Mouse (Mus musculus) forebrain, embryonic 15.5 days (tissue): ENCODE measurements at regions not wholly inside any gene's neighbourhood (a gene's known extent, or its start where the extent isn't known, plus 50 kb on each side); places are given as distances from the start of the nearest gene placed in this dataset.

ENCODE experiments used
- ATAC-seq: fragments of 200-750 bp; cut with Nextera tagmentation; replicated peaks from 2 replicates; pipeline ENCODE4 v1.8.0; 2017; ENCODE audit warnings: mild to moderate bottlenecking, moderate TSS enrichment, moderate library complexity
- H3K27ac ChIP-seq: fragments of 300-500 bp; sonication (generic); replicated peaks from 2 replicates; pipeline ENCODE4 v1.5.1; 2015; ENCODE audit warnings: mild to moderate bottlenecking, inconsistent platforms
- H3K27me3 ChIP-seq: fragments of 300-500 bp; sonication (generic); 2 replicates; pipeline ENCODE4 v1.6.1; 2015; ENCODE audit warnings: inconsistent platforms
- H3K36me3 ChIP-seq: fragments of 300-500 bp; sonication (generic); 2 replicates; pipeline ENCODE4 v1.6.1; 2015; ENCODE audit warnings: mild to moderate bottlenecking, inconsistent platforms
- H3K4me1 ChIP-seq: fragments of 300-500 bp; sonication (generic); 2 replicates; pipeline ENCODE4 v1.6.1; 2015; ENCODE audit warnings: inconsistent platforms
- H3K4me2 ChIP-seq: fragments of 300-500 bp; sonication (generic); replicated peaks from 2 replicates; pipeline ENCODE4 v1.6.1; 2015; ENCODE audit warnings: mild to moderate bottlenecking, inconsistent platforms
- H3K4me3 ChIP-seq: fragments of 300-500 bp; sonication (generic); 2 replicates; pipeline ENCODE4 v1.5.1; 2015; ENCODE audit warnings: mild to moderate bottlenecking, inconsistent platforms
- H3K9ac ChIP-seq: fragments of 300-500 bp; sonication (generic); replicated peaks from 2 replicates; pipeline ENCODE4 v1.6.1; 2015; ENCODE audit warnings: mild to moderate bottlenecking, inconsistent platforms
- H3K9me3 ChIP-seq: fragments of 300-500 bp; sonication (generic); 2 replicates; pipeline ENCODE4 v1.6.1; 2016; ENCODE audit warnings: inconsistent platforms
- WGBS: fragments of 180-500 bp; shearing (Covaris S2); methylation state at CpG from one replicate; pipeline ENCODE4 v1.1.7; 2015; ENCODE audit warnings: mixed read lengths; 5-methylcytosine and 5-hydroxymethylcytosine counted together

GRCm38 (mm10) chr12:73409481-73410085 is 123.0 kb downstream of the Slc38a6 start:
- ATAC-seq: no peak
- no peak overlapping the region for H3K9ac ChIP-seq
- no peaks in the 10 kb centered on the region for H3K27me3 ChIP-seq
- H3K4me1 ChIP-seq: peaks cover 18% of the 10 kb centered on the region
- no peak overlapping the region for H3K4me2 ChIP-seq
- no peak overlapping the region for H3K27ac ChIP-seq
- H3K9me3 ChIP-seq: no peaks in the 10 kb centered on the region
- no peak overlapping the region for H3K4me3 ChIP-seq
- 70% methylated on average over 4 of the region's 4 CpGs for WGBS
- H3K36me3 ChIP-seq: no peaks in the 10 kb centered on the region

GRCm38 (mm10) chr12:73408614-73409013 is 122.0 kb downstream of the Slc38a6 start:
- Histone ChIP-seq H3K4me2 (no peak overlapping the region), H3K27me3 (no peaks in the 10 kb centered on the region), H3K36me3 (no peaks in the 10 kb centered on the region), H3K9me3 (no peaks in the 10 kb centered on the region), H3K27ac (no peak overlapping the region), H3K9ac (no peak overlapping the region), H3K4me3 (no peak overlapping the region), H3K4me1 (peaks cover 16% of the 10 kb centered on the region)
- no peak for ATAC-seq
- 82% methylated on average over 7 of the region's 7 CpGs for WGBS

GRCm38 (mm10) chr12:73408165-73408564 is 121.6 kb downstream of the Slc38a6 start:
- 79% methylated on average over 11 of the region's 11 CpGs for WGBS
- Histone ChIP-seq H3K36me3 (no peaks in the 10 kb centered on the region), H3K4me2 (no peak overlapping the region), H3K27me3 (no peaks in the 10 kb centered on the region), H3K4me1 (peaks cover 11% of the 10 kb centered on the region), H3K9ac (no peak overlapping the region), H3K9me3 (no peaks in the 10 kb centered on the region), H3K27ac (no peak overlapping the region), H3K4me3 (no peak overlapping the region)
- ATAC-seq: no peak

GRCm38 (mm10) chr12:73406556-73407087 is 120.0 kb downstream of the Slc38a6 start:
- no peak overlapping the region for H3K4me2 ChIP-seq
- H3K27me3 ChIP-seq: no peaks in the 10 kb centered on the region
- H3K9ac ChIP-seq: no peak overlapping the region
- H3K4me3 ChIP-seq: no peak overlapping the region
- H3K27ac ChIP-seq: no peak overlapping the region
- no peaks in the 10 kb centered on the region for H3K9me3 ChIP-seq
- peaks cover 8% of the 10 kb centered on the region; the same call in 1 of the 2 replicates for H3K4me1 ChIP-seq
- 91% methylated on average over 8 of the region's 8 CpGs for WGBS
- H3K36me3 ChIP-seq: no peaks in the 10 kb centered on the region
- ATAC-seq: no peak

- peaks cover 8% of the 10 kb centered on the region; the same call in 1 of the 2 replicates for H3K4me1 ChIP-seq
- H3K27ac ChIP-seq: no peak overlapping the region
- H3K36me3 ChIP-seq: no peaks in the 10 kb centered on the region
- no peak overlapping the region for H3K4me3 ChIP-seq
- no peaks in the 10 kb centered on the region for H3K27me3 ChIP-seq
- 78% methylated on average over 9 of the region's 9 CpGs for WGBS
- no peaks in the 10 kb centered on the region for H3K9me3 ChIP-seq
- no peak overlapping the region for H3K9ac ChIP-seq
- ATAC-seq: no peak
- H3K4me2 ChIP-seq: no peak overlapping the region
Observed at GRCm38 (mm10) chr12:73405583-73405982, 119.0 kb downstream of the Slc38a6 start.

- H3K4me3 ChIP-seq: no peak overlapping the region
- no peak overlapping the region for H3K4me2 ChIP-seq
Observed at GRCm38 (mm10) chr12:73405106-73405505, 118.5 kb downstream of the Slc38a6 start.

GRCm38 (mm10) chr12:73403906-73404474 is 117.4 kb downstream of the Slc38a6 start:
- Histone ChIP-seq H3K4me2 (no peak overlapping the region), H3K4me1 (no peaks in the 10 kb centered on the region), H3K27ac (no peak overlapping the region), H3K9ac (no peak overlapping the region), H3K9me3 (no peaks in the 10 kb centered on the region), H3K27me3 (no peaks in the 10 kb centered on the region), H3K36me3 (no peaks in the 10 kb centered on the region), H3K4me3 (no peak overlapping the region)
- WGBS: 91% methylated on average over 13 of the region's 13 CpGs
- ATAC-seq: no peak

More at GRCm38 (mm10) chr12:73405106-73405505, 118.5 kb downstream of the Slc38a6 start:
- H3K4me1 ChIP-seq: peaks cover 8% of the 10 kb centered on the region; the same call in 1 of the 2 replicates
- H3K27me3 ChIP-seq: no peaks in the 10 kb centered on the region
- no peaks in the 10 kb centered on the region for H3K36me3 ChIP-seq
- 68% methylated on average over 8 of the region's 8 CpGs for whole genome bisulfite sequencing
- no peak overlapping the region for H3K27ac ChIP-seq
- no peak for ATAC-seq
- no peak overlapping the region for H3K9ac ChIP-seq
- H3K9me3 ChIP-seq: no peaks in the 10 kb centered on the region
